ENCODE assay signal across 10 mouse cellular contexts in genomic region chr9:60251765-60252164, GRCm38 (mm10).
DNase-seq lines count a peak whose midpoint lies in the region; ATAC-seq and TF ChIP-seq lines count a peak whose summit lies in the region.
"Had no signal": no experiment of that assay in that cellular context is flagged by ENCODE, and none has a peak within 500 bp of the region (broad histone marks: within the 10 kb centered on the region; RNA-seq: fewer than 3 reads in every experiment).

No protein-coding gene starts in this region.

- no peak overlapping the region for H3K9ac ChIP-seq in forebrain, postnatal 0 days
- no peak overlapping the region for H3K9ac ChIP-seq in forebrain, embryonic 12.5 days
- H3K9ac ChIP-seq: heart, embryonic 13.5 days had no signal

- H3K27ac ChIP-seq in forebrain, postnatal 0 days (ENCODE audit: low read depth, low read length): no peak overlapping the region
- no peak overlapping the region for H3K27ac ChIP-seq in forebrain, embryonic 12.5 days
- H3K27ac ChIP-seq: heart, embryonic 13.5 days had no signal

- H3K4me1 ChIP-seq in forebrain, postnatal 0 days (ENCODE audit: insufficient read depth): no peaks in the 10 kb centered on the region
- H3K4me1 ChIP-seq in forebrain, embryonic 12.5 days: peaks cover 9% of the 10 kb centered on the region; the same call in 1 of the 2 replicates
- H3K4me1 ChIP-seq: heart, embryonic 13.5 days had no signal

- no peaks in the 10 kb centered on the region for H3K9me3 ChIP-seq in forebrain, postnatal 0 days (ENCODE audit: low read length)
- H3K9me3 ChIP-seq in forebrain, embryonic 12.5 days: no peaks in the 10 kb centered on the region
- H3K9me3 ChIP-seq: heart, embryonic 13.5 days had no signal

- no peaks in the 10 kb centered on the region for H3K27me3 ChIP-seq in forebrain, postnatal 0 days (ENCODE audit: insufficient read depth, low read length)
- H3K27me3 ChIP-seq in forebrain, embryonic 12.5 days: peaks cover 15% of the 10 kb centered on the region
- H3K27me3 ChIP-seq: heart, embryonic 13.5 days had no signal

- ATAC-seq in forebrain, postnatal 0 days: no peak
- ATAC-seq in forebrain, embryonic 12.5 days (ENCODE audit: low FRiP score): no peak

- H3K36me3 ChIP-seq in forebrain, postnatal 0 days (ENCODE audit: insufficient read depth): no peaks in the 10 kb centered on the region
- H3K36me3 ChIP-seq in forebrain, embryonic 12.5 days (replicated peaks): no peaks in the 10 kb centered on the region
- H3K36me3 ChIP-seq: heart, embryonic 13.5 days had no signal

- TF ChIP-seq CTCF in forebrain, postnatal 0 days (IDR thresholded peaks at IDR 0.05; ENCODE audit: low read depth): peak; percentile 80

- H3K4me2 ChIP-seq in forebrain, postnatal 0 days (ENCODE audit: low read depth): no peak overlapping the region
- no peak overlapping the region for H3K4me2 ChIP-seq in forebrain, embryonic 12.5 days
- H3K4me2 ChIP-seq: heart, embryonic 13.5 days had no signal

- WGBS in forebrain, postnatal 0 days: 55% methylated on average over 3 of the region's 3 CpGs
- WGBS in forebrain, embryonic 12.5 days: 62% methylated on average over 3 of the region's 3 CpGs

- H3K4me3 ChIP-seq in forebrain, postnatal 0 days (ENCODE audit: low read depth, low read length): no peak overlapping the region
- H3K4me3 ChIP-seq in forebrain, embryonic 12.5 days (replicated peaks): no peak overlapping the region
- H3K4me3 ChIP-seq: heart, embryonic 13.5 days; myocyte had no signal

- DNase-seq in forebrain, postnatal 0 days: peak; percentile 58
- peak; percentile 30 to 46 for DNase-seq in layer of hippocampus, postnatal 10 days (ENCODE audit: low spot score in 2 of 2)
- DNase-seq in layer of hippocampus, postnatal 25 days (ENCODE audit: extremely low spot score in 1 of 2, low spot score in 1 of 2): no peak
- peak; percentile 31 for DNase-seq in A20 (ENCODE audit: low read depth, low spot score)
- DNase-seq in brain, adult 2 months (ENCODE audit: low read depth, low spot score): peak; percentile 55
- DNase-seq in spleen, postnatal 14 days (ENCODE audit: low spot score in 2 of 2): no peak
- no peak for DNase-seq in frontal cortex, postnatal 14 days (ENCODE audit: low spot score in 2 of 2)

Comparison
In these comparisons a context has a peak if more than half of its experiments do, and no peak if none do; other contexts are left out.
1. DNase-seq: peak in forebrain, postnatal 0 days (single experiment), layer of hippocampus, postnatal 10 days (2 of 2), A20 (single experiment) and brain, adult 2 months (single experiment); none in layer of hippocampus, postnatal 25 days (0 of 2), spleen, postnatal 14 days (0 of 2) and frontal cortex, postnatal 14 days (0 of 2).